Mouse (Mus musculus): ENCODE results near the gene Ankrd11. TPM values are rescaled to one million over a fixed set of nuclear protein-coding genes. Genes with fewer than 3 reads are reported as not detected.

Gene Ankrd11
- total and polyA plus RNA-seq, 3 experiments: 49.2 to 235 (median 87.7) TPM

- TF ChIP-seq RCOR1 (IDR thresholded peaks at IDR 0.05; ENCODE audit: low read depth, low read length) (no peak), ZMIZ1 (IDR thresholded peaks at IDR 0.05; ENCODE audit: low read depth, low read length) (no peak), SIN3A (IDR thresholded peaks at IDR 0.05; ENCODE audit: low read length) (no peak), JUND (IDR thresholded peaks at IDR 0.05; ENCODE audit: low read depth, low read length) (no peak), CHD2 (IDR thresholded peaks at IDR 0.05; ENCODE audit: low read length) (no peak), POLR2A (IDR thresholded peaks at IDR 0.05; ENCODE audit: control insufficient read depth in 1 of 2, insufficient read depth in 1 of 2, low read depth in 1 of 2, low read length in 2 of 2, poor library complexity in 1 of 2) (no peak), UBTF (IDR thresholded peaks at IDR 0.05; ENCODE audit: borderline replicate concordance, insufficient read depth, low read depth, low read length) (no peak), ZKSCAN1 (IDR thresholded peaks at IDR 0.05; ENCODE audit: low read depth, low read length) (no peak), NELFE (IDR thresholded peaks at IDR 0.05; ENCODE audit: low read depth, low read length) (no peak), ZNF384 (IDR thresholded peaks at IDR 0.05; ENCODE audit: low read depth, low read length) (no peak), MAFK (IDR thresholded peaks at IDR 0.05; ENCODE audit: borderline replicate concordance, low read depth, low read length) (no peak), E2F4 (IDR thresholded peaks at IDR 0.05; ENCODE audit: borderline replicate concordance, low read depth, low read length) (no peak), MEF2A (IDR thresholded peaks at IDR 0.05; ENCODE audit: extremely low read depth, insufficient replicate concordance, low read depth, low read length, poor library complexity, severe bottlenecking) (no peak), TBP (IDR thresholded peaks at IDR 0.05; ENCODE audit: low read depth, low read length) (no peak), ZC3H11A (IDR thresholded peaks at IDR 0.05; ENCODE audit: low read depth, low read length) (no peak)
- Histone ChIP-seq H3K4me3 (ENCODE audit: control insufficient read depth in 1 of 2, insufficient read depth in 1 of 2, low read depth in 2 of 2, low read length in 2 of 2) (no peak overlapping the region), H3K27me3 (ENCODE audit: control insufficient read depth in 1 of 2, insufficient read depth in 2 of 2, low read length in 2 of 2) (peaks cover 3 to 4% of the 10 kb centered on the region in 2 experiments; a peak in 3 of 4 replicates), H3K4me1 (ENCODE audit: control insufficient read depth in 1 of 2, insufficient read depth in 2 of 2, low read length in 2 of 2) (peaks cover 4 to 18% of the 10 kb centered on the region in 2 experiments), H3K27ac (ENCODE audit: control insufficient read depth, low read depth, low read length) (no peak overlapping the region), H3K36me3 (ENCODE audit: control insufficient read depth in 1 of 2, insufficient read depth in 2 of 2, low read length in 2 of 2) (peaks cover 0 to 14% of the 10 kb centered on the region in 2 experiments; a peak in 2 of 4 replicates), H3K9ac (ENCODE audit: control insufficient read depth, low read depth, low read length, poor library complexity, severe bottlenecking) (no peak overlapping the region), H3K79me2 (ENCODE audit: control insufficient read depth, insufficient read depth, low read length, poor library complexity) (no peaks in the 10 kb centered on the region), H3K9me3 (replicated peaks; ENCODE audit: insufficient read depth, low read length) (no peaks in the 10 kb centered on the region)
- no peak for DNase-seq (ENCODE audit: low read depth, low spot score)
These were observed 192.7 kb downstream of the Ankrd11 start for GRCm38 (mm10) chr8:122849152-122849910.

GRCm38 (mm10) chr8:122847829-122848561 lies 194.1 kb downstream of the Ankrd11 start, which contains the start of gene Cdh15:
TSS of gene Cdh15 (plus strand) at chr8:122847966.
- peak; percentile 91 for DNase-seq (ENCODE audit: low read depth, low spot score)
- Histone ChIP-seq H3K4me3 (ENCODE audit: control insufficient read depth in 1 of 2, insufficient read depth in 1 of 2, low read depth in 2 of 2, low read length in 2 of 2) (no peak within 1 kb of the TSS), H3K27me3 (ENCODE audit: control insufficient read depth in 1 of 2, insufficient read depth in 2 of 2, low read length in 2 of 2) (no peaks in the 10 kb centered on the region), H3K9me3 (replicated peaks; ENCODE audit: insufficient read depth, low read length) (no peaks in the 10 kb centered on the region), H3K9ac (ENCODE audit: control insufficient read depth, low read depth, low read length, poor library complexity, severe bottlenecking) (no peak within 1 kb of the TSS), H3K27ac (ENCODE audit: control insufficient read depth, low read depth, low read length) (no peak within 1 kb of the TSS), H3K36me3 (ENCODE audit: control insufficient read depth in 1 of 2, insufficient read depth in 2 of 2, low read length in 2 of 2) (peaks cover 0 to 19% of the 10 kb centered on the region in 2 experiments; a peak in 2 of 4 replicates), H3K4me1 (ENCODE audit: control insufficient read depth in 1 of 2, insufficient read depth in 2 of 2, low read length in 2 of 2) (peaks cover 4 to 23% of the 10 kb centered on the region in 2 experiments), H3K79me2 (ENCODE audit: control insufficient read depth, insufficient read depth, low read length, poor library complexity) (no peaks in the 10 kb centered on the region)
- no peak for TF ChIP-seq CHD1 (IDR thresholded peaks at IDR 0.05; ENCODE audit: low read depth, low read length)
- TF ChIP-seq HCFC1 (IDR thresholded peaks at IDR 0.05; ENCODE audit: low read depth, low read length): no peak
- TF ChIP-seq NELFE (IDR thresholded peaks at IDR 0.05; ENCODE audit: low read depth, low read length): no peak
- TF ChIP-seq USF1 (IDR thresholded peaks at IDR 0.05; ENCODE audit: low read depth, low read length): peak; percentile 53
- peak; percentile 54; the same call in 1 of the 2 replicates for TF ChIP-seq MAX (IDR thresholded peaks at IDR 0.05; ENCODE audit: low read length)
- TF ChIP-seq TBP (IDR thresholded peaks at IDR 0.05; ENCODE audit: low read depth, low read length): no peak
- TF ChIP-seq SIN3A (IDR thresholded peaks at IDR 0.05; ENCODE audit: low read length): peak; percentile 45; the same call in 1 of the 2 replicates
- TF ChIP-seq ZMIZ1 (IDR thresholded peaks at IDR 0.05; ENCODE audit: low read depth, low read length): no peak
- no peak for TF ChIP-seq TAL1 (IDR thresholded peaks at IDR 0.05; ENCODE audit: low read length)
- no peak for TF ChIP-seq ZC3H11A (IDR thresholded peaks at IDR 0.05; ENCODE audit: low read depth, low read length)
- no peak for TF ChIP-seq TCF12 (IDR thresholded peaks at IDR 0.05; ENCODE audit: low read depth, low read length)
- TF ChIP-seq USF2 (IDR thresholded peaks at IDR 0.05; ENCODE audit: borderline replicate concordance in 1 of 2, insufficient read depth in 1 of 2, low read depth in 1 of 2, low read length in 2 of 2): no peak
- TF ChIP-seq POLR2AphosphoS5 (IDR thresholded peaks at IDR 0.05; ENCODE audit: borderline replicate concordance, low read depth, low read length): no peak
- peak; percentile 66; the same call in 1 of the 2 replicates for TF ChIP-seq BHLHE40 (IDR thresholded peaks at IDR 0.05; ENCODE audit: borderline replicate concordance, low read depth, low read length)
- no peak for TF ChIP-seq CTCF (IDR thresholded peaks at IDR 0.05 in 2 of 3, conservative IDR thresholded peaks at IDR 0.05 in 1 of 3; ENCODE audit: control insufficient read depth in 1 of 3, insufficient read depth in 1 of 3, low read depth in 2 of 3, low read length in 3 of 3, poor library complexity in 1 of 3, severe bottlenecking in 1 of 3)
- TF ChIP-seq MXI1 (IDR thresholded peaks at IDR 0.05; ENCODE audit: low read depth, low read length): peak; percentile 86
- TF ChIP-seq RCOR1 (IDR thresholded peaks at IDR 0.05; ENCODE audit: low read depth, low read length): no peak
- no peak for TF ChIP-seq JUND (IDR thresholded peaks at IDR 0.05; ENCODE audit: low read depth, low read length)
- TF ChIP-seq MEF2A (IDR thresholded peaks at IDR 0.05; ENCODE audit: extremely low read depth, insufficient replicate concordance, low read depth, low read length, poor library complexity, severe bottlenecking): no peak
- no peak for TF ChIP-seq MYB (IDR thresholded peaks at IDR 0.05; ENCODE audit: low read depth, low read length)
